Mouse (Mus musculus) testis, adult 2 months (tissue): ENCODE results near the gene Pik3r1. TPM values are rescaled to one million over a fixed set of nuclear protein-coding genes. Genes with fewer than 3 reads are reported as not detected.

Experiments used
- H3K27ac ChIP-seq: fragments of 200-500 bp; 2 replicates; pipeline ENCODE4 v1.5.1; 2012; ENCODE audit warnings: low read depth, low read length; ENCODE audit not compliant: control insufficient read depth, insufficient read depth
- H3K27me3 ChIP-seq: fragments of 200-500 bp; 2 replicates; pipeline ENCODE4 v1.6.1; 2012; ENCODE audit warnings: mild to moderate bottlenecking, low read length, moderate library complexity; ENCODE audit not compliant: control insufficient read depth, insufficient read depth
- H3K36me3 ChIP-seq: fragments of 200-500 bp; 2 replicates; pipeline ENCODE4 v1.6.1; 2012; ENCODE audit warnings: mild to moderate bottlenecking, low read length; ENCODE audit not compliant: control insufficient read depth, insufficient read depth
- H3K4me1 ChIP-seq: fragments of 200-500 bp; 2 replicates; pipeline ENCODE4 v1.6.1; 2012; ENCODE audit warnings: low read length; ENCODE audit not compliant: control insufficient read depth, insufficient read depth
- H3K4me3 ChIP-seq: fragments of 200-500 bp; 2 replicates; pipeline ENCODE4 v1.5.1; 2012; ENCODE audit warnings: low read depth, mild to moderate bottlenecking, low read length, moderate library complexity, mixed read lengths; ENCODE audit not compliant: control insufficient read depth
- CTCF ChIP-seq: fragments of 200-500 bp; IDR thresholded peaks from 2 replicates; pipeline ENCODE4 v1.5.1; 2012; ENCODE audit warnings: low read depth, mild to moderate bottlenecking, inconsistent platforms, low read length, moderate library complexity; ENCODE audit not compliant: control insufficient read depth, insufficient read depth, insufficient replicate concordance
- POLR2A ChIP-seq: fragments of 200-500 bp; IDR thresholded peaks from 2 replicates; pipeline ENCODE4 v1.6.1; 2012; ENCODE audit warnings: low read depth, mild to moderate bottlenecking, inconsistent platforms, low read length, moderate library complexity; ENCODE audit not compliant: control insufficient read depth
- polyA plus RNA-seq: library from polyadenylated mRNA; depleted of rRNA; stranded (reverse); fragments of >200 nt; gene quantifications from 2 replicates; pipeline ENCODE4 v1.2.3, GENCODE M21; 2012

The Pik3r1 gene
- polyA plus RNA-seq, 1 experiment: 1.9 TPM

- TF ChIP-seq POLR2A (no peak), CTCF (no peak)
- H3K36me3 ChIP-seq: no peaks in the 10 kb centered on the region
- no peak overlapping the region for H3K27ac ChIP-seq
- H3K27me3 ChIP-seq: no peaks in the 10 kb centered on the region
- H3K4me1 ChIP-seq: no peaks in the 10 kb centered on the region
- H3K4me3 ChIP-seq: no peak overlapping the region
Observed at GRCm38 (mm10) chr13:101759281-101759871, 8.6 kb downstream of the Pik3r1 start.

GRCm38 (mm10) chr13:101757801-101758422 is 10.1 kb downstream of the Pik3r1 start:
- Histone ChIP-seq H3K27me3 (no peaks in the 10 kb centered on the region), H3K36me3 (no peaks in the 10 kb centered on the region), H3K4me1 (no peaks in the 10 kb centered on the region), H3K4me3 (no peak overlapping the region), H3K27ac (no peak overlapping the region)
- no peak for TF ChIP-seq CTCF
- TF ChIP-seq POLR2A: no peak

- H3K4me1 ChIP-seq: no peaks in the 10 kb centered on the region
- H3K4me3 ChIP-seq: no peak overlapping the region
- TF ChIP-seq CTCF (no peak), POLR2A (no peak)
- no peak overlapping the region for H3K27ac ChIP-seq
- no peaks in the 10 kb centered on the region for H3K36me3 ChIP-seq
- no peaks in the 10 kb centered on the region for H3K27me3 ChIP-seq
Observed at GRCm38 (mm10) chr13:101755228-101755627, 12.8 kb downstream of the Pik3r1 start.

GRCm38 (mm10) chr13:101753639-101754038 is 14.4 kb downstream of the Pik3r1 start:
- Histone ChIP-seq H3K27ac (no peak overlapping the region), H3K27me3 (no peaks in the 10 kb centered on the region), H3K4me3 (no peak overlapping the region), H3K36me3 (no peaks in the 10 kb centered on the region), H3K4me1 (no peaks in the 10 kb centered on the region)
- TF ChIP-seq CTCF: no peak
- TF ChIP-seq POLR2A: no peak

GRCm38 (mm10) chr13:101751816-101752215 is 16.2 kb downstream of the Pik3r1 start:
- Histone ChIP-seq H3K4me1 (no peaks in the 10 kb centered on the region), H3K27ac (no peak overlapping the region), H3K4me3 (no peak overlapping the region), H3K27me3 (no peaks in the 10 kb centered on the region), H3K36me3 (no peaks in the 10 kb centered on the region)
- TF ChIP-seq POLR2A (no peak), CTCF (no peak)

- Histone ChIP-seq H3K36me3 (no peaks in the 10 kb centered on the region), H3K4me3 (no peak overlapping the region), H3K27me3 (no peaks in the 10 kb centered on the region), H3K4me1 (no peaks in the 10 kb centered on the region), H3K27ac (no peak overlapping the region)
- no peak for TF ChIP-seq POLR2A
Observed at GRCm38 (mm10) chr13:101746012-101746595, 21.9 kb downstream of the Pik3r1 start.

- Histone ChIP-seq H3K27me3 (no peaks in the 10 kb centered on the region), H3K4me1 (no peaks in the 10 kb centered on the region), H3K27ac (no peak overlapping the region), H3K4me3 (no peak overlapping the region), H3K36me3 (no peaks in the 10 kb centered on the region)
- no peak for TF ChIP-seq CTCF
- no peak for TF ChIP-seq POLR2A
Observed at GRCm38 (mm10) chr13:101744943-101745342, 23.1 kb downstream of the Pik3r1 start.

- Histone ChIP-seq H3K27me3 (no peaks in the 10 kb centered on the region), H3K4me1 (no peaks in the 10 kb centered on the region), H3K36me3 (no peaks in the 10 kb centered on the region), H3K4me3 (no peak overlapping the region), H3K27ac (no peak overlapping the region)
- TF ChIP-seq POLR2A (no peak), CTCF (no peak)
Observed at GRCm38 (mm10) chr13:101744053-101744452, 24.0 kb downstream of the Pik3r1 start.
